Mouse (Mus musculus): ENCODE results near the gene Hbp1. TPM values are rescaled to one million over a fixed set of nuclear protein-coding genes. Genes with fewer than 3 reads are reported as not detected.

Hbp1 gene
- total RNA-seq, 2 experiments from 2014 or later, result 19.1 to 19.3 TPM

DNA sequence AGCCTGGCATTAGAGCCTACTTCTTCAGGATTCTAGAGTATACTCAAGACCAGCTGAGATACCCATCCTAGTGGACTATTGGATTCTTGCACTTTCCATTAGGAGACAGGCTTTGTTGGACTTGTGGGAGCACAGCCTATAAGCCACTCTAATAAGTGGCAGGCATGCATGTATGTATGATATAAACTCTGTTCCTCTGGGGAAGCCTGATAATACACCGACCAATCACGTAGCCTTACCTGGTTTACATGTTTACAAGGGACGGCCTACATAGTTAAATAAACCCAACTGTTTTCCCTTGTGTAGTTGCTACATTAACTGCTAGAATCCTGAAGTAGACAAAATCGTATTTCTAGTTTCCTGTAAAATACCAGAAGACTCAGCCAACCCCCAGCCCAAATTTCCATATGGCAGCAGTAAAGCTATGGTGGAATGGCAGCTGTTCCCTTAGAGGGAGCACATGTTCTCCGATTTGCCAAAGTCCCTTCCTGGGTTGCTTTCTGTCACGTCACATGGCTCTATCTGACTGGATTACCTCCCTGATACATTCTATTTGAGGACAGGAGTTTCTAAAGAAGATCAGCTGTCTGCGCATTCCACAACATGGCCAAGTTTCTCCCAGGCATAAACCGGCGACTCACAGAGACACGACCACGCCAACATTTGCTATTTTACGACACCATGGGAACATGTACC is 15.3 kb upstream of the Hbp1 start:
- peak in 1 of 2 experiments; percentile 55 for DNase-seq (ENCODE audit: low spot score in 2 of 2)
- intact Hi-C loops (cut with DNase I), result loop anchor here (2.0 to 5.0 kb wide), 2 partner anchors 179 to 412 kb away; partner anchors contain the start of gene Ccdc71l

DNA sequence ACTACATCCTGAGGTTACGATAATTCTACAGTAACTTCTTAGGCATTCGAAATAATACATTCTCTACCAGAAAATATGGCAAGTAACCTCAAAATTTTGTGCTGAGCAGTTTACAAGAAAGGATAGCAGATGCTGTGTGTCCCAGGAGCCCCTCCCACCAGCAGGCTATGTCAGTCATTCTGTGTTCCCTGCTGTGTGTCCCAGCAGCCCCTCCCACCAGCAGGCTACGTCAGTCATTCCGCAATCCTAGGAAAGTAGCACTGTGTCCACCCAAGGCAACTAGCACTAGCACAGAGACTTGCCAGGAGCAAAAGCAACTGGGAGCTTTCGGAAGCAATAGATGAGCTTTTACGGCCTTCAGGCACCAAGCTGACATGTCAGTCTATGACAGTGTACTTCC is 13.7 kb upstream of the Hbp1 start:
- no peak for DNase-seq (ENCODE audit: low spot score in 2 of 2)
- intact Hi-C loops (cut with DNase I), result no loop called here

DNA sequence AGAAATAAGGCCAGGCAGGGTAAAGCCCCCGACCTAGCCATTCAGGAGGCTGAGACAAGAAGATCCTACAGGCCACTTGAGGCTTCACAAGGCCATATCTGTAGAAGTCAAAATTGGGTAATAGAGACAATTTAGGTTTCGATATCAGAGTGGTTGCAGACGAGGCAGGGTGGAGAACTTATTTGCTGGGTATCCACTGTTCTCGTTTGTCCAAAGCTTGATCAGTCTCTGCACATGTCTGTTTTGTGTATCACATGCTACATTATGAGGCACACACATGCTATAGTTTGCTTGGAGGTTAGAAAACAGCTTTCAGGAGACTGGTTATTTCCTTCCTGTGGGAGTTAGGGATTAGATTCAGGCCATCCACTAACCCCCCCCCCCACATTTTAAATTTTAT is 5.5 kb upstream of the Hbp1 start:
- DNase-seq (ENCODE audit: low spot score in 2 of 2), result no peak
- intact Hi-C loops (cut with DNase I), result no loop called here

DNA sequence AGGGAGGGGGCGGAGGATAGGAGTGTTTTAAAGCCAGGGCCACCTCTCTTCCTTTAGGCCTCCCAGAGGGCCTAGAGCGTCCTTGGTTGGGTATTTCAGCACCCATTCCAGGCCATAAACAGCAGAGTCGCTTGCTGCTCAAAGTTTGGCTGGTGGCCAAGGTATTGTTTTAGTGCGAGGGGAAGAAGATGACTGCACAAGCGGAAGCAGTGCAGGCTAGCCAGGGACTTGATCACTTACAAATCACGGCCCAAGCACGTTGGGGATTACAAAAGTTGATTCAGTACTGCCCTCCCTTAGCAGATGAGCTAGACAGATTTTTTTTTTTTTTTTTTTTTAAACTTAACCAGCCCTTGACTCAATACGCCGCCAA is 310 bp upstream of the Hbp1 start:
- intact Hi-C loops (cut with DNase I), result no loop called here
- DNase-seq (ENCODE audit: low spot score in 2 of 2), result no peak

DNA sequence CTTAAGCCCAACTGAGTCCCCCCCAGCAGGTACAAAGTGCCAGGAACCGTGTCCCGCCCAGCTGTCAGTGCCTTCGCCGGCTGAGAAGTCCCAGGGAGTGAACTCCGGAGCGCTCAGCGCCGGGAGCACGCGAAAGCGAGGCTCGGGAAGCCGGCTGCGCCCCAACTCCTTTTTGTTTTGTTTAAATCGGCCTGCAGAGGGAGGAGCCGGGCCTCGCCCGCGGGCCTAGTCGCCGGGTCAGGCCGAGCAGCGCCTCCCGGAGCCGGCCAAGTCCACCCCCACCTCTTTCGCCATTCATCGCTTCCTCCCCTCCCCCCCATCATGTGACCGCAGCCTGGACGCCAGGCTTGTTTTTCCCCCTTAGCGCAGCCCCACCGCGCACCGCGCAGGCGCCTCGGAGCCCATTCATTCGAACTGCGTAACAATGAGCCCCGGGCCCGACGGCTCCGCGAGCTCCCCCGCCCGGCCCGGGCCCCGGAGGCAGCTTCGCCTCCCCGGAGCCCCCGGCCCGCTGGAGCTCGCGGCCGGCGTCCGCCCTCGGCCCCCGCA is 1.1 kb downstream of the Hbp1 start:
- peak; percentile 92 to 94 for DNase-seq (ENCODE audit: low spot score in 2 of 2)
- intact Hi-C loops (cut with DNase I), result no loop called here

DNA sequence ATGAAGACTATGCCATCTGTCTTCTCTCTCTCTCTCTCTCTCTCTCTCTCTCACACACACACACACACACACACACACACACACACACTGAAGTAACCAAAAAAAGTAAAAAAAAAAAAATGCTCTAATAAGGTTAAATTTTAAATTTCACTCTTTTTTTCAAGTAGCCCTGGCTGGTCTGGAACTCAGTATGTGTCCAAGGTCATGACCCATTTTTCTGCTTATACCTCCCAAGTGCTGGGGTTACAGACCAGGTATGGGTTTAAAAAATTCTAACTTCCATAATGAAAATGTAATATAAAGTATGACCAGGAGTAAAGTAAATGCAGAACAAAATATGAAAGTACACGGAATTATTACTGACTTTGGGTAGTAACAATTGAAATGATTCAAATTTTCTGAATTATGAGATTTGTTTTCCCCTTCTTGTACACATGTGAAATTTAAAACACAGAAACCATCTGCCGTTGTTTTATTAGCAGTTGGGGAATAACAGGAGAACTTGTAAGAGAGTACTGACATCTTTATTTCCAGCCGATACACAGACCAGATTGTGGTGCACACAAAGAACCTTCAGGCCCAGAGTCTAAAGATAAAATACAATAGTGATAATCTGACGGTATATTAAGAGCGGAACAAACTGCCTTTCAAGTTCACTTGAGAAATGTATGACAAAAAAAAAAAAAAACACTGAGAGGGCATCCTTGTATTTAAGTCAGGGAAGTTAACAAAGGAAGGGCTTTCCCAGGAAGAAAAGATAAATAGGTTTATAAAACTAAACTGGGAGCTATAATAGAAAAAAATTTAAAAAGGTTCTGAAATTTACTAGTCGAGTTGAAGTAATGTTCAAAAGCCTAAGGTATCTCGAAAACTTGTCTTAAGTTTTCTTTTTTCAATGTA is 2.0 kb downstream of the Hbp1 start:
- intact Hi-C loops (cut with DNase I), result no loop called here
- no peak for DNase-seq (ENCODE audit: low spot score in 2 of 2)

DNA sequence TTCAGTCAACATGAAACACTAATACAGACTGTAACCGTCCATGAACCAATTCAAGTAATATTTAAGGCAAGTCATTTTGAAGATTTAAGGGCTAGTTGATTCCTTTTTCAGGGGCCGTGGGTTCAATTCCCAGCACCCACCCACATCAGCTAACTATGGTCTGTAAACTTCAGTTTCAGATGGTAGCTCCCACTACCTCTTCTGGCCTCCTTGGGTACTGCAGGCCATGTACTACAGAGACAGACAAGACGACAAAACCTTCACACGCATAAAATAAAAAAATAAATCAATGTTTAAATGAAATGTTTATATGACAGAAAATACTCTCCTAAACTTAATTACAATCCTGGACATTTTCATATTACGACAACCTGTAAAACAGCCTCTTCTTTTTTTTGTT is 2.9 kb downstream of the Hbp1 start:
- no peak for DNase-seq (ENCODE audit: low spot score in 2 of 2)
- intact Hi-C loops (cut with DNase I), result no loop called here

DNA sequence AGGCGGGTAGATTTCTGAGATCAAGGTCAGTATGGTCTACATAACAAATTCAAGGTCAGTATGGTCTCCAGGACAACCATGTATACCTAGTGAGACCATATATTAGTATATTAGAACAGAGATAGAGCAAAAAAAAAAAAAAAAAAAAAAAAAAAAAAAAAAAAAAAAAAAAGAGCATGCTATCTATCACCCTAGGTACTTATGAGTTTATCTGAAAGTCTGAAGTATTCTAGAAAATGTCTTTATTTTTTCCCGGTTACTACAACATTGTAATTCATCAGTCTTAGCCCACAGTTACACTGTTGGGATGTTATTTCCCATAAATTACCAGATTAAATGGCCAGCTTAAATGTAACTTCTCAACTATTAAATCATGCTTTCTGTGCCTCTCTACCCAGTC is 5.9 kb downstream of the Hbp1 start:
- intact Hi-C loops (cut with DNase I), result no loop called here
- no peak for DNase-seq (ENCODE audit: low spot score in 2 of 2)

DNA sequence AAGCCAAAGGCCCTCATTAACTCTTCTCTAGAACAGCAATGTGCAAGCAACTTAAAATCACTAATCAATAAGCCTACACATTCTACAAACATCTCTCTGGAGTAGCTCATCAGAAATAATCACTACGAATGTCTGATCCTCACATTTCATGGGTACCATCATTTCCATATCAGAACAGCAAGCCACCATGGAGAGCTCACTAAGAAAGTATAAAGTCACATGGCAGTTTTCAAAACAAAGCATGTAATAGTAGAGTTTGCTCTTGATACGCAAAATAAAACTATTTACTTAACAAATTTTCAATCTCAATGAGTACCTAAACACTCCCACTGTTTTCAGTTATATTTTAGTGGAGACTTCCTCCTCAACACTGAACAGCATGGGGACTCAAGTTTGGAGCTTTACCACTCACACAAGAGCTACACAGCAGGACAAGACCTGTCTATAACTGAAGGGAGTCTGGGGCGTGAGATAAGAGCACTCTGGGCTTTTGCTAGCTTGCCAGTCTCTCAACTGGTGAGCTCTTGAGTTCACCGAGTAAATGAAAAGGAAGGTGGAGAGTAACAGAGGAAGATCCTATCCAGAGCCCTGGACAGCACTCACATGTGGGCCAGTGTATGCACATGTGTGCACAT is 7.2 kb downstream of the Hbp1 start:
- intact Hi-C loops (cut with DNase I), result no loop called here
- DNase-seq (ENCODE audit: low spot score in 2 of 2), result no peak

DNA sequence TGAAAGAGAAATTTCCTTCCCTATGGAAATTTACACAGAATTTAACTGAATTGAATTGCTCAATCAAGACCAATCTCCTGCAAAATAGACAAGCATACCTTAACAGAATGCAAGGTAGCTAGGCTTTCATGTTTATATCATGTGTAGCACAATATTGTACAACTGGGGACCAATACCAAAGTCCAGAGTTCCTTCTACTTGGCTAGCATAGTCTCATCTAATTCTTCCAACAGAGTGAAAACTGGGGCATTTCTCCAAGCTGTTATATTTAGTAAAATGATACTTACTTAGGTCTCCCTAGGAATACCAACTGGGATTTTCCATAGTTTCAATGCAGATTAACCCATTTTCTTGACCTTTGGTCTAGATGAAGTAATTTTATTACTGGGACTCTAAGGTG is 11.3 kb downstream of the Hbp1 start:
- intact Hi-C loops (cut with DNase I), result no loop called here
- DNase-seq (ENCODE audit: low spot score in 2 of 2), result no peak

DNA sequence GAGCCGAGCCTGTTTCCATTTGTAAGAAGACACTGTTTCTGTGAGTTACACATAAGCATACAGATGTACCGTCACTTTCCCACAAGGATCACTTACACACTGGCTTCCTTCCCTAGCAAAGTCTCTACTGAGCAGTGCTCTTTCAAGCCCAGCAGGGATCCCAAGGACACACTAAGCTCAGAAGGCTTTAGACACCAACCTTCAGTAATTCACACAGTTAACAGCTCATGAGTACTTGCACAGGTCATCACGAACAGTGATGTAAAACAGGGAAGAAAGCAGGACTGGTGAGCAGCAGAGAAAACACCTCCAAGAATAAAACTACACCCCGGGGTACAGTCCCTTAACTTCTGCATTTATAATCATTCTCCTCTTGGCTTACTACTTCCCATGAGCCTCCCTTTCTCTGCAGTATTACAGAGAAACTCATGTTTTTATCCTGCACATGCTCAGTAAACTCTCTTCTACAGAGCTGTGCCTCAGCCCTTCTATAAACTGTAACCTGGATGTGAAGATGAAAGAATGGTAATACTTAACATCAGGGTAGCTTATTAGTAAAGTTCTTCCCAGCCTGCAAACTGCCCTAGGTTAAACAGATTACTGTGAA is 11.8 kb downstream of the Hbp1 start:
- no peak for DNase-seq (ENCODE audit: low spot score in 2 of 2)
- intact Hi-C loops (cut with DNase I), result no loop called here

DNA sequence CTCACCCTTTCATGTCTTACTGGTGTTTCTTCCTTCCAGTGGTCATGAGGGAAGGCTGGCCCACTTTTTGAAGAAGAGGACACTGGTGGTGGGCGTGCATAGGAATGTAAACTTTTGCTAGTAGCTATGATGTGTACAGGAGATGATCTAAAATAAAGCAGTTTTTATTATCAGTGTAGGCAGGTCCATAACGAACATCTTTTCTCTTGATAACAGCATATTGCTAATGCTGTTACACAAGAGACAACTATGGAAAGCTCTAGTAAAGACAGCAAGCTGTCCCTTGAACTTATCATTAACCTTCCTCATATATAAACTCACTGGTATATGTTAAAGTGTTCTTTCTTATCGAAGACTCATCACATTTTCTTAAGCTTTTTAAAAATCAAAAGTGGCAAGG is 12.7 kb downstream of the Hbp1 start:
- intact Hi-C loops (cut with DNase I), result no loop called here
- no peak for DNase-seq (ENCODE audit: low spot score in 2 of 2)

DNA sequence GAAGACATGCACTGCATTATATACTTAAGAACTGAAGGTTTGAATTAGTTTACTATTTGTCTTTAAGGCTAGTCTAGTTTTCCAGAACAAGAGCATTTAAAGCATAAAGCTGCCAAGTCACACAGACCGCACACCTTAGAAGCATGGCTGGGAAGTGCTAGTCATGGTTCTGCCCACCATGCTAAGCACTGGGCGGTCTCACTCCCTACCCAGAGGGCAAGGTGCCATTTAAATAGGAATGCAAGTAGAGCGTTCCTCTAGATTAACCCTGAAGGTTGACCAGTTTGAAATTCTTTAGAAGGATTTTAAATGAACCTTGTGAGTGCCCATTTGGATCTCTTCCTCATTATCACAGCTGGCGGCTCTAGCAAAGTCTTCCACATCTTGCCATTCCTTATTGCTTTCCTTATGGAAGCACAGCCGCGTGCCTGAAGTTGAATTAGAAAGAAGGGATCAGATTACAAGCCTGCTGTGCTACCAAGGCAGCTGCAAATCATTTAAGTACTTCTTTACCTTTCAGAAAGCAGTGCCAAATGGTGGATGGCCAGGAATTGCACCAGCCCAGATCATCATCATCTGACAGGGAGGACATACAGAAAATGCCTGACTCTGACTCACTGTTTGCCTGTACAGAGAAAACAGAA is 13.6 kb downstream of the Hbp1 start:
- intact Hi-C loops (cut with DNase I), result no loop called here
- DNase-seq (ENCODE audit: low spot score in 2 of 2), result no peak

DNA sequence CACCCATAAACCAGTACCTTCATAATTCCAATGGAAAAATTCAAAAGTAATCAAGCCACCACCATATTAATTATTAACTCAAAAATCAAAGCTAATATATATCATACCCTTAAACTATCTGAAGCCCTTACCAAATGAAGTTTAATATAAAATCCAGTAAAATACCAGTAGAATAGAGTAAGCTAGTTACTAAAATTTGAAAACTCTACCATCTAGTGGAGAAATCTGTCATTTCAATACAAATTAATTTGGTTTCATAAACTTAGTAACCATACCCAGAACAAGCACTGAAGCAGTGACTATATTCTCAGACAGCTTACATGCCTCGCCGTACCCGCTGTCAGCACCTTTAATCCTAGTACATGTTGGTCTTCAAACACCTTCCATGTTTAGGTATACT is 18.5 kb downstream of the Hbp1 start:
- DNase-seq (ENCODE audit: low spot score in 2 of 2), result no peak
- intact Hi-C loops (cut with DNase I), result no loop called here

DNA sequence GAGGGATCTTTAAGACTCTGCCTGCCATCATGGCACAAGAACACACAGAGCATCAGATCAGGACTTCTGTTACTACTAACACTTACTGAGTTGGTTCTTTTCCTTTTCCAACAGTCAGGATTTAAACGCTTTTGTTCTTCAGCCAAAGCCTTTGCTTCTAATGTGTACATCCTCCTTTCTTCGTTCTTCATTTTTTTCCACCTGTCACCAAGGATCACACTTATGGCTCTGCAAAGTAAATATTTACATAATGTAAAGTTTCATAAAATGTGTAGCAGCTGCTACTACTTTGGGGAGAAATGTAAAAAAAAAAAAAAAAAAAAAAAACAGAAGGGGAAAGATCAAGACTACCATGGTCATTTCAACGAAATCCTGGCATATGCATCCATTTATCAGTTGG is 21.8 kb downstream of the Hbp1 start:
- intact Hi-C loops (cut with DNase I), result loop anchor here (5.0 to 10.0 kb wide), 4 partner anchors 216 to 554 kb away; partner anchors contain the start of genes Cog5, Dus4l and Gpr22
- DNase-seq (ENCODE audit: low spot score in 2 of 2), result no peak

DNA sequence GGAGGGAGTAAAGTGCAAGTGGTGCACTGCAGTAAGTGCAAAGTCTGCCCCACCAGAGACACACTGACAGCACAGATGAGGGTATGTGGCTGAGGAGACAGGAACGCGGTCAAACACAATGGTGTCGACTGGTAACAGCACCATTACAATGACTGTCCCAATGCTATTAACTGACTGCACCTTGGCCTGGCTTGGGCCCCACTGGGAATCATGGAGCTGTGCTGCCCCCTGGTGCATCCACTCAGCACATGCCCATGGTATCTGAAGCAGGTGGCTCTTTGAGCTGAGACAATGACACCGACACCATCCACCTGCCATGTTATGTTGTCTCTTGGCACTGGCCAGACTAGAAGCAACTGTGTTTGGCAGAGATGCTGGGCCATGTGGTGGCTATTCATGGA is 23.7 kb downstream of the Hbp1 start:
- DNase-seq (ENCODE audit: low spot score in 2 of 2), result peak; percentile 65 to 73
- intact Hi-C loops (cut with DNase I), result loop anchor here (5.0 to 10.0 kb wide), 4 partner anchors 214 to 552 kb away; partner anchors contain the start of genes Cog5, Dus4l and Gpr22

DNA sequence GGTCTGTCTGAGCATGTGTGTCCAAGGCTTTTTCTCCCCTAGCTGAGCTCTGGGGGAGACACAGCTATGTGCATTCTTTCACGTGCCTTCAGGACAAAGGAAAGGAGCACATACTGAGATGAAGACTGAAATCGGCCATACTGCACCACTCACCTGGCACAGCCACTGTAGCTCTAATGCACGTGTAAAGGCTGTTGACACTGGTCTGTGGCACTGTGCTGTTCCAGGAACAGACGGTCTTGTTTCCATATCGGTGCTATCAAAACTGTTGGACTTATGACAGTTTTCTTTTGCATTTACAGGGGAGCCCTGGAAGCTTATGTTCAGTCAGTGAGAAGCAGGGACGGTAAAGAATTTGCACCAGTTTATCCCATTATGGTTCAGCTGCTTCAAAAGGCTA is 25.0 kb downstream of the Hbp1 start:
- no peak for DNase-seq (ENCODE audit: low spot score in 2 of 2)
- intact Hi-C loops (cut with DNase I), result loop anchor here (5.0 to 10.0 kb wide), 4 partner anchors 213 to 551 kb away; partner anchors contain the start of genes Cog5, Dus4l and Gpr22

DNA sequence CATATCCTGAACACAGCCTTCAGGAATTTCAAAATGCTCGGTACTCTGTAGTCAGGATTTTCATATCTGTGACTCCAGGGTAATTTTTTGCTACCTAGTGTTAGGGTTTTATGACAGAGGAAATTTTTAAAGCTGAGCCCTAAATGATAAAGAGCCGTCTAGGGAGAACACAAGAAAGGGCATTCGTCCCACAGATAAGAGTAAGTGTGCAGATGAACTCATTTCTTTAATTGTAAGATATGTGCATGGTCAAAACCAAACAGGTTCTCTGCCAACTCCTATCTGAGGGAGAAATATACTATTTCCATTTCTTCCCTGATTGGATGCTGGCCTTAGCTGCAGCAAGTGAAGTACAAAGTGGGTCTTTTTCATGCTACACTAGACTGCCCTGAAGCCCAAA is 26.2 kb downstream of the Hbp1 start:
- DNase-seq (ENCODE audit: low spot score in 2 of 2), result no peak
- intact Hi-C loops (cut with DNase I), result loop anchor here (10.0 kb wide), 2 partner anchors 269 to 549 kb away; partner anchors contain the start of genes Cog5 and Dus4l
